ENCODE assay signal across 8 mouse cellular contexts in genomic region chr2:156324681-156325080, GRCm38 (mm10). TPM values are rescaled to one million over a fixed set of nuclear protein-coding genes. Genes with fewer than 3 reads are reported as not detected.
A peak's percentile ranks its signal among the peaks of the same experiment; 100 is the strongest.
DNase-seq lines count a peak whose midpoint lies in the region; ATAC-seq lines count a peak whose summit lies in the region.

No protein-coding gene starts in this region.

- peak overlapping the region; percentile 75 for H3K27ac ChIP-seq in heart, embryonic 13.5 days (replicated peaks)

- peak overlapping the region; percentile 50 for H3K4me2 ChIP-seq in heart, embryonic 13.5 days

- WGBS in heart, embryonic 13.5 days = 19% methylated on average over 5 of the region's 5 CpGs

- peaks cover 4% of the 10 kb centered on the region; the same call in 1 of the 2 replicates for H3K36me3 ChIP-seq in heart, embryonic 13.5 days

- H3K4me1 ChIP-seq in heart, embryonic 13.5 days = peaks cover 18% of the 10 kb centered on the region

- no peak overlapping the region for H3K4me3 ChIP-seq in heart, embryonic 13.5 days

- peaks cover 6% of the 10 kb centered on the region; the same call in 1 of the 2 replicates for H3K9me3 ChIP-seq in heart, embryonic 13.5 days

- 0 out of 2 replicates have a peak, but pooled peaks have one; percentile 17 for ATAC-seq in heart, embryonic 13.5 days (ENCODE audit: extremely low read depth, insufficient number of reproducible peaks, low FRiP score, low TSS enrichment)

- no peaks in the 10 kb centered on the region; the same call in none of the 2 replicates for H3K27me3 ChIP-seq in heart, embryonic 13.5 days (replicated peaks)

- DNase-seq in adrenal gland, postnatal 14 days = peak; percentile 43
- DNase-seq in adrenal gland, postnatal 4 days (ENCODE audit: low spot score in 2 of 2) = no peak
- peak; percentile 65 to 79 for DNase-seq in kidney, postnatal 4 days
- DNase-seq in skeletal muscle tissue, adult 2 months (ENCODE audit: low read depth, low spot score) = peak; percentile 37
- no peak for DNase-seq in layer of hippocampus, postnatal 36 days
- no peak for DNase-seq in spleen, postnatal 4 days (ENCODE audit: low spot score in 2 of 2)
- DNase-seq in layer of hippocampus, adult 8-10 months (ENCODE audit: low spot score in 2 of 2) = no peak

- peak overlapping the region; percentile 34; the same call in 1 of the 2 replicates for H3K9ac ChIP-seq in heart, embryonic 13.5 days

RNA-seq across cellular contexts. Expression of gene Scand1, which starts 12.2 kb away (rescaled TPM):
- total RNA-seq in adrenal gland, postnatal 14 days (2021) = 93.5 and 97.9 TPM in 2 replicates
- 100 to 1,000 TPM; 107 to 119 TPM for total RNA-seq in adrenal gland, postnatal 4 days (2021)
- polyA plus RNA-seq in heart, embryonic 13.5 days (2015; fragmentation: Nextera tagmentation; extraction: Ambion mirVana) = 47.0 and 53.3 TPM in 2 replicates
- total RNA-seq in layer of hippocampus, postnatal 36 days (2021) = 10 to 100 TPM; 89.5 to 94.7 TPM
- 10 to 100 TPM; 59.9 to 80.3 (median 72.3) TPM for total RNA-seq in layer of hippocampus, adult 8-10 months (2022)

RNA-seq across cellular contexts. Expression of gene Cnbd2, which starts 12.6 kb away (rescaled TPM):
- 1.5 and 2.6 TPM in 2 replicates for total RNA-seq in adrenal gland, postnatal 14 days (2021)
- 1 to 10 TPM; 1.6 to 2.4 TPM for total RNA-seq in adrenal gland, postnatal 4 days (2021)
- 2.5 and 2.9 TPM in 2 replicates for polyA plus RNA-seq in heart, embryonic 13.5 days (2015; fragmentation: Nextera tagmentation; extraction: Ambion mirVana)
- 1 to 10 TPM; 3.9 to 5.7 TPM for total RNA-seq in layer of hippocampus, postnatal 36 days (2021)
- total RNA-seq in layer of hippocampus, adult 8-10 months (2022) = 1 to 10 TPM; 4.8 to 7.1 (median 6.8) TPM

Comparison
In these comparisons a context has a peak if more than half of its experiments do, and no peak if none do; other contexts are left out.
1. DNase-seq: peak in adrenal gland, postnatal 14 days (single experiment), kidney, postnatal 4 days (2 of 2) and skeletal muscle tissue, adult 2 months (single experiment); none in adrenal gland, postnatal 4 days (0 of 2), layer of hippocampus, postnatal 36 days (0 of 2), spleen, postnatal 4 days (0 of 2) and layer of hippocampus, adult 8-10 months (0 of 2).